Mouse (Mus musculus) thymus, postnatal 0 days (tissue): ENCODE measurements around the gene Rps21. TPM values are rescaled to one million over a fixed set of nuclear protein-coding genes. Genes with fewer than 3 reads are reported as not detected.
"Not testable (repeated sequence)": the region's sequence is repeated elsewhere in the genome, so short reads cannot be mapped to it uniquely, and the experiment has no call there.

Source experiments
- DNase-seq: peaks from one replicate; pipeline ENCODE4 v3.0.0-alpha.2; 2015; ENCODE audit warnings: low spot score
- polyA plus RNA-seq: library from polyadenylated mRNA; unstranded; fragments of >200 nt; fragmentation: Nextera tagmentation; extraction: Ambion mirVana; gene quantifications from 2 replicates; pipeline ENCODE4 v1.2.1, GENCODE M21; 2015

The Rps21 gene
- polyA plus RNA-seq, 1 experiment from 2014 or later = 928 TPM

DNA sequence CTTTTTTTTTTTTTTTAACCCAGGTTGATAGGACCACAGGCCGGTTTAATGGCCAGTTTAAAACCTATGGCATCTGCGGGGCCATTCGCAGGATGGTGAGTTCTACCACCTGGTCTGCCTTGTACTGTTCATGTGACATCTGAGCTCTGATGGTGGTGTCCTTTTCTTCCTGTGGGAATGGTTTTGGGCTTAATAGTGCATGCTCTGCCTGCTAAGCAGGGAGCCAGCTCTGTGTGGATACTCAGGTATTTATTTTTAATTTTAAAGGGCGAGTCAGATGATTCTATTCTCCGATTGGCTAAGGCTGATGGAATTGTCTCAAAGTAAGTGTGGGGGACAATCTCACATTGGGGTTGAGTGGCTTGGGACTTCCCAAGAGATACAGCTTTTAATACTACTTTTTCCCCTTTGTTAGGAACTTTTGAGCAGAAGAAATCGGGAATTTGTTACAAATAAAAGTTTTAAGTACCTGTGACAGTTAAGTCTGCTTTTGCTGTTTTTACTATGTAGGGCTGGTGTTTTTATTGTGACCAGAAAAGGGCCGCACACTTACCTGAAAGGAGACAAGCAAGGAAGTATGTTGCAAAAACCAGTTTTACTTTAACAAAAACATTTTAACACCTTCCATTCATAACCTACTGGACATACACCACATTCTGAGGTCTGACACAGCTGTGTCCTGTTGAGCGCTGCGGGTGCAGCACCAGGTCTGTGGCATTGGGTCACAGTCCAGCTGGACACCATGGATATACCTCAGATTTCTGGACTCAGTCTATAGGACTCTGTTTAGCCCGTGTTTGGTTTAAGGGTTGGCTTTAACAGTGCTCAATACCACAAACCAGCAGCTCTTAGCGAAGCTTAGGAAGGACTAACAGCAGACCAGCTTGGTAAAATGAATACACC is 1.0 kb downstream of the Rps21 start:
- DNase-seq = no peak

DNA sequence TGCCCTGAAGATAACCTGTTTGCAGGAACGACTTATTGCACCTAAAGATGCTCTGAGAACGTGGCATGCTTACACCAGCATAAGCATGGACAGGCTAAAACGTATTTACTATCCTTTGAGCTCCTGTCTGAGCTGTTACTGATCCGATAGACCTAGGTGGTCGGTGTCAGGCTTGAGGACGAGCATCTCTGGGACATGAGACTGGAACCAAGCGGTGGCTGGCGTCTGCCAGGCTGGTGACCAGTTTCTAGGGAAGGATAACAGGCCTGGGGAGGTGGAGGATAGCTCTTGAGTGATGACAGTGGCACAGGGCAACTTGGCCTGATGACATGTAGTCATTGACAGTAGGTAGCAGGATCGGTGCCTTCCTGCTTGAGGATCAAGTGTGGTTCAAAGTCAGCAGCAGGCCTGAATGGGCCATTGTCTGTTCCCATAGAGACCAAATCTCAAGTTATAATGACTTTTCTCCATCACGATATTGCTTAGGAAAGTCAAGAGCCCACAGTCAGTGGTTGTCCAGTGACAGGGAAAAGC is 1.8 kb downstream of the Rps21 start:
- not testable (repeated sequence) for DNase-seq

DNA sequence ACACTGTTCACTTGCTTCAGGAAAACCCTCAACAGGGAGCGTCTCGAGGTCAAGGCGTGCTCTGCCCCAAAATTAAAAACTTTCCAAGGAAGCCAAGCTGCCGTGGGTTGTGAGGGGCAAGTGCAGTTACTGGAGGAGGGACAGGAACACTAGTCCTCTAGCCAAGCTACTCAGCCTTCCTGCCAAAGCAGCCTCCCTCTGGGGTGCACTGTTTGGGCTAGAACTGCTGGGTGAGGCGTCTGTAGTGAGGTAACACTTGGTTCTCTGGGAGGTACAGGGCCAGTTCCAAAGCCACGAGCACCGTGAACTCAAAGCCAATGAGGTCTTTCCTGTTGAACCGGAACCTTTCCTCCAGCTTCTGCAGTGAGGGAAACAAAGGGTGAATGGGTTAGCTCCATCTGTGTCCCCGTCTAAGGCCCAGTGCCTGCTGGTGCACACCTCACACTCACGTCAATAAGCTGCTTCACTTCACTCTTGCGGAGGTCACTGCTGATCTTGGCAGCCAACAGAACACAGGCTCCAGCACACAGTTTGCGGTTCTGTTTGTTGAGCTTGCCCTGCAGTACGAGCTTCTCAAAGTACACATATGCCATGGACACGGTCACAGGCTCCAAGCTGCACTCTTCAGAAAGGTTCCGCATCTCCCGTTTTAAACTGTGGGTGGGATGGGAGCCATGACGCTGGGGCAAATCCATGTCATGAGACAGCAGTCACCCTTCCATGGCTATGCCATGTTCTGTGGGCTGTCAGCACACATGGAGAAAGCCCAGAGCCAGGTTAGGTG is 2.8 kb downstream of the Rps21 start:
- not testable (repeated sequence) for DNase-seq

DNA sequence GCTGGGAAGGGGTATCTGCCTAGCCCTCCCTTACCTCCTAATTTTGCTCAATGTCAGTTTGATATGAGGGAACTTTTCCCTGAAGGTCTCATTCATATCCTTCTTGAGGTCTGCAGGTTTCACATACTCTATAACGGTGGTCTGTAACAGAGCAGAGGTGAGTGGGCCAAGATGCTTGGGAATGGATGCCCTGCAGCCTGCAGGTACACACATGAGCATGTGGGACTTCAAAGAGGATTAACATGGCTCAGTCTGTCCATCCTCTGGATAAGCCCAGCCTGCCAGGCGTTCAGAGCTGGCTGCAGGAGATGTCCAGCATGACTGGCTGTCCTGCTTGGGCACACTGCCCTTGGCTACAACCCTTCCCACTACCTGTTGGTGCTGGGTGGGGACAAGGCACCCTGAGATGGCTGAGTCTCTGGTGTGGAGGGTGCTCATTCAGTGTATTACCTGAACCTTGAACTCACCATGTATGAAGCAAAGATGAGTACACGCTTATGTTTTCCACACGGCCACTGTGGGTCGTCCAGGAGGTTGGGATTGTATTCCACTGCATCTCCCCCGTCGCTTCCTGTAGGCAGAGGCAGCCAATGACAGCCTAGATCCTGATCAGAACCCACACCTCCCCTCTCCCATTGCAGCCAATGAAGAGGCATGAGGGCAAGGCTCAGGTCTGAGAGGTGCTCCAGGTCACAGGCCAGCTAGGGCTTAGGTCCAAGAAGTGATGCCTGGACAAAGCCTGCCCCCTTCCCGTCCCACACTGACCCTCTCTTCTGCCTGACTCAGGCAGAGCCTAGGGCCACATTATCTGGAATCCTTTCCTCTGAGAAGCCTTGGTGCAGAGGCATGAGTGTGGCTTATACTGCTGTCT is 3.7 kb downstream of the Rps21 start:
- DNase-seq = no peak

GRCm38 (mm10) chr2:180261901-180262300 is 4.7 kb downstream of the Rps21 start:
- DNase-seq = no peak

DNA sequence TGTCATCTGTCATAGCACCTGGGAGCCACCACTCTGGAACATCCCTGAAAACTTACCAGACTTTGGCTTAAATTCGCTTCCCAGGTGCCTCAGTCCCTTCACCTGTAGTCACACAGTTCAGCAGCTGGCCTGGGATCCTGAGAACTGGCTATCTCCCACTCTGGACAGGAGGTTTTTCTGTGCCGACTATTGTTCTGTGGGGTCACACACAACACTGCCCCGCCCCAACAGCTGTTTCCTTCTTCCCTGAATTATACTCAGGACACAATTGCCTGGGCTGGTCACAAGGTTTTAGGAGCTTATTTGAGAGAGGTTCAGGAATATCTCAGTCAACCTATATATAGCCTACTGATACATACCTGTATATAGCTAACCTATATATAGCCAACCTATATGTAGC is 5.3 kb downstream of the Rps21 start:
- no peak for DNase-seq

DNA sequence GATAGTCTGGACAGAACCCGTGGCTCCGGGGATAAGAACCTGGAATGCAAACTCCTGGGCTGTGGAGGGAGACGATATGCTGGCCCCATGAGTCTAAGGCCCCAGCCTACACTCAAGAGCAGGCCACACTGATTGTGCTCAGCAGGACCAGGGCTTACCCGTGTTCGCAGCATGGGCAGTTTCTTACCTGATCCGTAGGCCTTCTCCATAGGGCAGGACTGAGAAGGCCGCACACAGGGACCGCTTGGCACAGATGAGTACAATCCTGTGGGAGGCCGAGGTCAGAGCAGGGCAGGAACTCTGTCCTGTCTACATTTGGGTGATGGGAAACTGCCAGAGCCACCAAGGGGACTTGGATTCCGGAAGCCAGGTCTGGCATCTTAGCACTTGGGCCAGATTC is 5.7 kb downstream of the Rps21 start:
- DNase-seq = no peak

DNA sequence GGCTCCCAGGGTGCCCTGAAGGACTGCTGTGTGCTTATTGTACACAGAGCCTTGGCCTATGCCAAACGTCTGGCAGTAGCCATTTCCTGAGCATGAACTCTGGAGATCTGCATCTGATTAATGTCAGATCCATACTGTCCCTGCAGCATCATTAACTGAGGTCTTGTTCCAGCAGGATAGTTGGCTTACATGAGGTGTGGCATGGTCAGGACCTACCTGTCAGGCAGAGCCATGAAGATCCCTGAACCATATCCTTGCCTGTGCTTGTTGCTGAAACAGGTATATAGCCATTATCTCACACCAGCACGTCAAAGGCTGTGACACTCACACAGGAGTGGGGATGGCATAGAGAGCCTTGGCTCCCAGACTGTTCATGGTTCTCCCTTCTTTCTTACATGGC is 10.8 kb downstream of the Rps21 start:
- DNase-seq = no peak

- DNase-seq = no peak
Observed at GRCm38 (mm10) chr2:180269329-180269728, 12.2 kb downstream of the Rps21 start.

GRCm38 (mm10) chr2:180270537-180271255 is 13.5 kb downstream of the Rps21 start:
- DNase-seq = no peak

GRCm38 (mm10) chr2:180271804-180272395 is 14.7 kb downstream of the Rps21 start:
- no peak for DNase-seq

DNA sequence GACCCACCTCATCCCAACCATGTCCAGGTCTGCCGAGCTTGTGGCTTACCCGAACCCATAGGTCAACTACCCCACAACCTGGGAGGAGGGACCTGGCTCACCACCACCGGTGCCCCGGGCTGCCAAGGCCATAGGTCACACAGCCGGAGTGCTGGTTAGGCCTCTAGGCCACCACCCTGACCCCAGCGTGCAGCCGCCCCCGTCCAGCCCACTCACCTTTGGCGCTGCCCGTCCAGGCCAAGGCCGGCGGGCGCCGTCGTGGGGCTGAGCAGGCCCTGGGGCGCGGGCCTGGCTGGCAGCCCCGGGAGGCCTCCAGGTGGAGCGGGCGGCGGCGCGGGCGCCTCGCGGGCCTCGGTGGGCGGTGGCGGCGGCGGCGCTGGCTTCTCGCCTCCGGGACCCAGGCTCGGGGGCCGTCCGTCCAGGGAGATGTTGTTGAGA is 15.7 kb downstream of the Rps21 start:
- no peak for DNase-seq

DNA sequence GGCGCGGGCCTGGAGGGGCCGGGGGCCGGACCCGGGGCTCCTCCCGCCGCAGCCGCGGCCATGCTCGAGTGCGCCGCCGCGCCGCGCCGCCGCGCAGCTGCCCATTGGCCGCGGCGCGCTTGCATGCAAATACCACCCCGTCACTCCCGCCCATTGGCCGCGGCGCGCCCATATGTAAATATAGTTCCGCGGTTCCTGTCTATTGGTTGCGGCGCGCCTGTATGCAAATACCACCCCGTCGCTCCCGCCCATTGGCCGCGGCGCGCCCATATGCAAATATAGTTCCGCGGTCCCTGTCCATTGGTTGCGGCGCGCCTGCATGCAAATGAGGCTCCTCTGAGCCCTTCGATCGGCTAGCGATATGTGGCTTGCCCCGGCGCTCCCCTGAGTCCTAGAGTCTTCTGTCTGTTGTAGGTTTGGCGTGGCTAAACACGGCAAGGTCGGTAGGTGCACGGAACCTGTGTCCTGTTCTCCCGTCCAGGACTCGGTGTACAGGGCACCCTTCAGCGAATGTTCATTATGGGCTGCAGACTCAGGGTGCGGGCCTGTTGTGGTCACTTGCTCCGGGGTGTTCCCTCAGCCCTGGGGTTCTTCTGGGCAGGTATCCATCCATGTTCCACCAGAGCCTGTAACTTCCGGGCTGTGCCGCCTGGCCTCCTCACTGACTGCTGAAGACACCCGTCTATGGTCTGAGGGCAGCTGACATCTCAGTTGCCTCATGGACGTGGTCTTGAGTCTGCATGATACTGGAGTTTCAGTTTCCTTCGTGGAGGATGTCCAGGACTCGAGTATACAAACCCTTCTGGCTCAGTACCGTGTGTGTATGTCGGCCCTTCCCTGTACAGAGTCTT is 16.4 kb downstream of the Rps21 start, which contains the start of gene Cables2:
TSS of gene Cables2 (minus strand) at position 103 of the 851 bp plus-strand sequence.
- DNase-seq = peak; percentile 98

GRCm38 (mm10) chr2:180274523-180274922 is 17.3 kb downstream of the Rps21 start:
- no peak for DNase-seq

GRCm38 (mm10) chr2:180275836-180276235 is 18.7 kb downstream of the Rps21 start:
- peak; percentile 65 for DNase-seq

GRCm38 (mm10) chr2:180276385-180276784 is 19.2 kb downstream of the Rps21 start:
- DNase-seq = no peak

DNA sequence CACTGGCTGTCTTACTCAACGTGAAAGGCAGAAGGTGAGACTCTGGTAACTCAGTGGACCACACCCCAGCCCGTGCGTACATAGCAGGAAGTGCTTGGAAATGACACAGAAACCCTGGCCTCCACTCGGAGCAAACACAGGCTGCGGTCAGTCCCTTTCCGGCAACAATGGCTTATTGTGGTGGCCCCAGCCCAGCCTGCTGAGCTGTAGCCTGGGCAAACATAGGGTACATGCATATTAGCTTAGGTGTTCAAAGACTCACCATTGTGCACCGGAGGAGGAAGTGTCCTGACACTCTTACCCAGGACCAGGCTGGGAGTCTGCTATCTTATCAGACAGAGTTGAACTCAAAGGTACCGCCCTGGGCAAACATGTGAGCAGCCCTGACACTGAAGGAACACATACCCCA is 19.7 kb downstream of the Rps21 start:
- DNase-seq = peak; percentile 29

GRCm38 (mm10) chr2:180277773-180278320 is 20.7 kb downstream of the Rps21 start:
- no peak for DNase-seq

GRCm38 (mm10) chr2:180279321-180279720 is 22.1 kb downstream of the Rps21 start:
- no peak for DNase-seq
